Mouse (Mus musculus): Measurements from ENCODE around the gene Cyp17a1. TPM values are rescaled to one million over a fixed set of nuclear protein-coding genes. Genes with fewer than 3 reads are reported as not detected.

The Cyp17a1 gene
- total RNA-seq (2015) (not detected in 2 replicates), total RNA-seq (2017) (not detected in 2 replicates)

- ATAC-seq (replicated peaks; ENCODE audit: poor library complexity) = peak; percentile 52
These were observed at the start of gene Cyp17a1 for GRCm38 (mm10) chr19:46672766-46673418. TSS of gene Cyp17a1 (minus strand) at chr19:46673172.

GRCm38 (mm10) chr19:46718150-46718549, 45.2 kb upstream of the Cyp17a1 start:
- ATAC-seq (replicated peaks; ENCODE audit: poor library complexity) = no peak

GRCm38 (mm10) chr19:46715016-46715415, 42.0 kb upstream of the Cyp17a1 start:
- ATAC-seq (replicated peaks; ENCODE audit: poor library complexity) = no peak

GRCm38 (mm10) chr19:46714234-46714633, 41.3 kb upstream of the Cyp17a1 start:
- ATAC-seq (replicated peaks; ENCODE audit: poor library complexity) = no peak

GRCm38 (mm10) chr19:46710614-46711013, 37.6 kb upstream of the Cyp17a1 start:
- ATAC-seq (replicated peaks; ENCODE audit: poor library complexity) = no peak

- ATAC-seq (replicated peaks; ENCODE audit: poor library complexity) = peak; percentile 32; the same call in 1 of the 2 replicates
These were observed 34.6 kb upstream of the Cyp17a1 start, which contains the start of gene As3mt for GRCm38 (mm10) chr19:46707296-46708151. TSS of gene As3mt (plus strand) at chr19:46707458.

- no peak for ATAC-seq (replicated peaks; ENCODE audit: poor library complexity)
These were observed 33.7 kb upstream of the Cyp17a1 start for GRCm38 (mm10) chr19:46706540-46707295.

GRCm38 (mm10) chr19:46705779-46706495, 33.0 kb upstream of the Cyp17a1 start:
- peak; percentile 80 for ATAC-seq (replicated peaks; ENCODE audit: poor library complexity)

GRCm38 (mm10) chr19:46701156-46701555, 28.2 kb upstream of the Cyp17a1 start:
- no peak for ATAC-seq (replicated peaks; ENCODE audit: poor library complexity)

- ATAC-seq (replicated peaks; ENCODE audit: poor library complexity) = peak; percentile 69
These were observed 26.1 kb upstream of the Cyp17a1 start for GRCm38 (mm10) chr19:46699011-46699481.

GRCm38 (mm10) chr19:46697840-46698517, 25.0 kb upstream of the Cyp17a1 start:
- peak; percentile 54 for ATAC-seq (replicated peaks; ENCODE audit: poor library complexity)

GRCm38 (mm10) chr19:46696943-46697342, 24.0 kb upstream of the Cyp17a1 start:
- ATAC-seq (replicated peaks; ENCODE audit: poor library complexity) = no peak

GRCm38 (mm10) chr19:46696482-46696881, 23.5 kb upstream of the Cyp17a1 start:
- no peak for ATAC-seq (replicated peaks; ENCODE audit: poor library complexity)

- ATAC-seq (replicated peaks; ENCODE audit: poor library complexity) = no peak
These were observed 20.2 kb upstream of the Cyp17a1 start for GRCm38 (mm10) chr19:46693146-46693545.

GRCm38 (mm10) chr19:46691078-46691477, 18.1 kb upstream of the Cyp17a1 start:
- no peak for ATAC-seq (replicated peaks; ENCODE audit: poor library complexity)

GRCm38 (mm10) chr19:46690387-46690786, 17.4 kb upstream of the Cyp17a1 start:
- no peak for ATAC-seq (replicated peaks; ENCODE audit: poor library complexity)

- peak; percentile 96 for ATAC-seq (replicated peaks; ENCODE audit: poor library complexity)
These were observed 16.7 kb upstream of the Cyp17a1 start, which contains the start of gene Borcs7 for GRCm38 (mm10) chr19:46689460-46690372. TSS of gene Borcs7 (plus strand) at chr19:46689906.

- peak; percentile 46; the same call in 1 of the 2 replicates for ATAC-seq (replicated peaks; ENCODE audit: poor library complexity)
These were observed 6.9 kb upstream of the Cyp17a1 start for GRCm38 (mm10) chr19:46679720-46680383.

Data from megakaryocyte progenitor cell, adult 5-6 weeks (primary cell).